In the genomic region with DNA sequence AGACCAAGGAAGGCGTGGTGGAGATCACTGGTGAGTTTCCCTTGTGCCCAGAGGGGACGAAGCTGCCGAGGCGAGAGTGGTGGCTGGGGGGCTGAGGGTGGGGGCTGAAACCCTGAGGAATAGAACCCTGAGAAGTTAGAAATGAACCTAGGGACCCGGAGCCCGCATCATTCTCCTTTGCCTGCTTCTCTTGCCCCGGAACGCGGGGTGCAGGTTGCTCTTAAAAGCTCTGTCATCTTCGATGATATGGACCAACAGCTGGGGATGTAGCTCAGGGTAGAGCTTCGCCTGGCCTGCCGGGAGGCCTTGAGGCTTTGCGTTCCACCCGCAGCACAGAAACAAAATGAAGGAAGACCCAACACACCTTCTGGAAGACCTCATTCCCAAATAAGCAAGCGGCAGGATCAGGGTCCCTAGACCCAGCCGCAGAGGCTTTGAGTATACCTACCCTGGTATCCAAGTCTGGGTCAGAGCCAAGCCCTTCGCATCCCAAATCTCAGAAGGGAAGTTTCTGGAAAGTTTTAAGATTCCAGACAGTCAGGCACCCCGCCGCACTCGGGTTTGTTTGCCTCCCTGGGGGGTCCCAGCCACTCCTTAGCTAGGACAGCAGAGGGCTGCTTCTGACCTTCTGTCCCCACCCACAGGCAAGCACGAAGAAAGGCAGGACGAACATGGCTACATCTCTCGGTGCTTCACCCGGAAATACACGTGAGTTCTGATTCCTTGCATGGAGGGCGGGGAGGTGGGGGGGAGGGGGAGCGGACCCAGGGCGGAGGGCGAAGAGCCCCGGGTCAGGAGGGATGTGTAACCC, we compare ENCODE assay signal across 8 mouse cellular contexts. TPM values are rescaled to one million over a fixed set of nuclear protein-coding genes. Genes with fewer than 3 reads are reported as not detected.
DNase-seq lines count a peak whose midpoint lies in the region; ATAC-seq and TF ChIP-seq lines count a peak whose summit lies in the region.

No protein-coding gene starts in this region.

- H3K4me2 ChIP-seq in heart, embryonic 13.5 days, result peak overlapping the region; percentile 75
- H3K4me2 ChIP-seq in limb, embryonic 14.5 days (replicated peaks; ENCODE audit: low read depth, low read length, severe bottlenecking), result peak overlapping the region; percentile 42

- peak overlapping the region; percentile 77 for H3K9ac ChIP-seq in liver, adult 2 months (ENCODE audit: low read depth, low read length)
- peak overlapping the region; percentile 94 for H3K9ac ChIP-seq in heart, embryonic 13.5 days
- H3K9ac ChIP-seq in limb, embryonic 14.5 days (ENCODE audit: low read depth, low read length, severe bottlenecking), result peak overlapping the region; percentile 34

- TF ChIP-seq POLR2A in liver, adult 2 months (IDR thresholded peaks at IDR 0.05; ENCODE audit: extremely low read depth, insufficient read depth, low read length), result no peak
- no peak for TF ChIP-seq POLR2A in limb, embryonic 14.5 days (IDR thresholded peaks at IDR 0.05; ENCODE audit: borderline replicate concordance, extremely low read depth, insufficient read depth, insufficient read length)
- TF ChIP-seq POLR2A in small intestine, adult 2 months (IDR thresholded peaks at IDR 0.05; ENCODE audit: low read depth, low read length), result no peak

- H3K4me3 ChIP-seq in liver, adult 2 months (ENCODE audit: insufficient read depth, low read depth, low read length), result peak overlapping the region; percentile 66
- H3K4me3 ChIP-seq in heart, embryonic 13.5 days, result peak overlapping the region; percentile 74
- peak overlapping the region; percentile 34 for H3K4me3 ChIP-seq in limb, embryonic 14.5 days (replicated peaks; ENCODE audit: low read length)
- peak overlapping the region; percentile 50 for H3K4me3 ChIP-seq in small intestine, adult 2 months (ENCODE audit: low read depth, low read length)

- ATAC-seq in heart, embryonic 13.5 days (ENCODE audit: extremely low read depth, insufficient number of reproducible peaks, low FRiP score, low TSS enrichment), result no peak
- no peak; the same call in 1 of the 2 replicates for ATAC-seq in limb, embryonic 14.5 days (ENCODE audit: low FRiP score, low read depth)
- no peak for ATAC-seq in activated CD4-positive, CD25-positive, alpha-beta regulatory T cell, adult 4 months

- no peaks in the 10 kb centered on the region for H3K79me2 ChIP-seq in liver, adult 2 months (ENCODE audit: control insufficient read depth, insufficient read depth, low read length)

- no peak overlapping the region for H3K27ac ChIP-seq in liver, adult 2 months (replicated peaks; ENCODE audit: insufficient read depth, low read depth, low read length)
- peak overlapping the region; percentile 86 for H3K27ac ChIP-seq in heart, embryonic 13.5 days (replicated peaks)
- no peak overlapping the region for H3K27ac ChIP-seq in limb, embryonic 14.5 days (replicated peaks; ENCODE audit: low read depth, low read length)
- H3K27ac ChIP-seq in small intestine, adult 2 months (ENCODE audit: insufficient read depth, low read depth, low read length), result peak overlapping the region; percentile 16; the same call in 1 of the 2 replicates

- no peak for DNase-seq in liver, adult 2 months (ENCODE audit: extremely low read depth, low read depth, low spot score)
- no peak for DNase-seq in liver
- DNase-seq in limb, embryonic 14.5 days (ENCODE audit: low spot score), result no peak
- no peak for DNase-seq in urinary bladder, postnatal 25 days (ENCODE audit: low spot score)
- DNase-seq in thymus, postnatal 14 days, result no peak

- H3K9me3 ChIP-seq in heart, embryonic 13.5 days, result no peaks in the 10 kb centered on the region
- H3K9me3 ChIP-seq in limb, embryonic 14.5 days (ENCODE audit: control insufficient read depth, low read length), result no peaks in the 10 kb centered on the region

- no peak for TF ChIP-seq CTCF in liver, adult 2 months (IDR thresholded peaks at IDR 0.05; ENCODE audit: low read depth, low read length)
- TF ChIP-seq CTCF in small intestine, adult 2 months (IDR thresholded peaks at IDR 0.05; ENCODE audit: extremely low read depth, insufficient read length, insufficient replicate concordance, low read depth, low read length), result no peak

- H3K4me1 ChIP-seq in liver, adult 2 months (ENCODE audit: control insufficient read depth, insufficient read depth, low read length), result 0 out of 2 replicates have a peak, but pooled peaks cover 2% of the 10 kb centered on the region
- peaks cover 18% of the 10 kb centered on the region; the same call in 1 of the 2 replicates for H3K4me1 ChIP-seq in heart, embryonic 13.5 days
- peaks cover 11% of the 10 kb centered on the region; the same call in 1 of the 2 replicates for H3K4me1 ChIP-seq in limb, embryonic 14.5 days (ENCODE audit: control insufficient read depth, insufficient read depth, low read length)
- peaks cover 2% of the 10 kb centered on the region; the same call in 1 of the 2 replicates for H3K4me1 ChIP-seq in small intestine, adult 2 months (ENCODE audit: control insufficient read depth, insufficient read depth, insufficient read length, low read length)

- no peaks in the 10 kb centered on the region for H3K27me3 ChIP-seq in liver, adult 2 months (ENCODE audit: control insufficient read depth, insufficient read depth, low read length)
- peaks cover 10% of the 10 kb centered on the region for H3K27me3 ChIP-seq in heart, embryonic 13.5 days (replicated peaks)
- H3K27me3 ChIP-seq in limb, embryonic 14.5 days (ENCODE audit: control insufficient read depth, insufficient read depth, low read length), result peaks cover 28% of the 10 kb centered on the region; the same call in 1 of the 2 replicates
- peaks cover 20% of the 10 kb centered on the region for H3K27me3 ChIP-seq in small intestine, adult 2 months (ENCODE audit: control insufficient read depth, insufficient read depth, low read length)

- no peaks in the 10 kb centered on the region for H3K36me3 ChIP-seq in liver, adult 2 months (ENCODE audit: control insufficient read depth, insufficient read depth, low read length)
- no peaks in the 10 kb centered on the region for H3K36me3 ChIP-seq in heart, embryonic 13.5 days
- no peaks in the 10 kb centered on the region for H3K36me3 ChIP-seq in limb, embryonic 14.5 days (ENCODE audit: control insufficient read depth, insufficient read depth, low read length)
- no peaks in the 10 kb centered on the region for H3K36me3 ChIP-seq in small intestine, adult 2 months (ENCODE audit: control insufficient read depth, insufficient read depth, low read length)

- 5% methylated on average over 30 of the region's 30 CpGs for WGBS in liver, adult 2 months
- WGBS in heart, embryonic 13.5 days, result 2% methylated on average over 30 of the region's 30 CpGs
- WGBS in limb, embryonic 14.5 days, result 3% methylated on average over 30 of the region's 30 CpGs
- 4% methylated on average over 30 of the region's 30 CpGs for WGBS in small intestine, adult 2 months

RNA-seq across cellular contexts. Expression of a gene that starts 0.9 kb away (rescaled TPM):
- total RNA-seq in liver, adult 2 months (2014; rRNA removed), result 18.9 and 19.5 TPM in 2 replicates
- 10.9 and 24.3 TPM in 2 replicates for polyA plus RNA-seq in liver, adult 2 months (2012; rRNA removed)
- polyA plus RNA-seq in heart, embryonic 13.5 days (2015; fragmentation: Nextera tagmentation; extraction: Ambion mirVana), result 863 and 944 TPM in 2 replicates
- polyA plus RNA-seq in limb, embryonic 14.5 days (2012; rRNA removed), result 326 and 338 TPM in 2 replicates
- polyA plus RNA-seq in limb, embryonic 14.5 days (2014; fragmentation: Nextera tagmentation; extraction: Ambion mirVana), result 433 and 574 TPM in 2 replicates
- 91.6 and 121 TPM in 2 replicates for polyA plus RNA-seq in small intestine, adult 2 months (2012; rRNA removed)
- not detected for polyA plus RNA-seq in activated CD4-positive, CD25-positive, alpha-beta regulatory T cell, adult 4 months (2017; shearing (Covaris generic))

RNA-seq across cellular contexts. Expression of a gene that starts 45.8 kb away (rescaled TPM):
- total RNA-seq in liver, adult 2 months (2014; rRNA removed), result 23.0 and 30.9 TPM in 2 replicates
- polyA plus RNA-seq in liver, adult 2 months (2012; rRNA removed), result 42.4 and 50.4 TPM in 2 replicates
- 157 and 163 TPM in 2 replicates for polyA plus RNA-seq in heart, embryonic 13.5 days (2015; fragmentation: Nextera tagmentation; extraction: Ambion mirVana)
- 83.6 and 91.3 TPM in 2 replicates for polyA plus RNA-seq in limb, embryonic 14.5 days (2012; rRNA removed)
- 72.9 and 76.9 TPM in 2 replicates for polyA plus RNA-seq in limb, embryonic 14.5 days (2014; fragmentation: Nextera tagmentation; extraction: Ambion mirVana)
- 21.2 and 27.3 TPM in 2 replicates for polyA plus RNA-seq in small intestine, adult 2 months (2012; rRNA removed)
- 10 to 100 TPM; 34.1 to 56.7 TPM for polyA plus RNA-seq in activated CD4-positive, CD25-positive, alpha-beta regulatory T cell, adult 4 months (2017; shearing (Covaris generic))

Comparison
In these comparisons a context has a peak if more than half of its experiments do, and no peak if none do; other contexts are left out.
1. H3K27ac ChIP-seq: peak in heart, embryonic 13.5 days (single experiment) and small intestine, adult 2 months (single experiment); none in liver, adult 2 months (single experiment) and limb, embryonic 14.5 days (single experiment).
2. H3K9ac ChIP-seq: peak in every context shown above with its lines; median percentile 94 in heart, embryonic 13.5 days; 77 in liver, adult 2 months; 34 in limb, embryonic 14.5 days.
3. RNA of a gene that starts 0.9 kb away (polyA plus RNA-seq): 863 to 944 TPM in heart, embryonic 13.5 days, 326 to 574 TPM in limb, embryonic 14.5 days, 91.6 to 121 TPM in small intestine, adult 2 months and 10.9 to 24.3 TPM in liver, adult 2 months; not detected in activated CD4-positive, CD25-positive, alpha-beta regulatory T cell, adult 4 months; every median in the first group is over 10 times any median in the second.
4. Peak in every context shown above with its lines, with median percentiles within 50 percentile points of each other: H3K4me3 ChIP-seq.